Mouse (Mus musculus) T-helper 2 cell (primary cell): ENCODE measurements around the gene Prpf40b.
"Not testable (repeated sequence)": the region's sequence is repeated elsewhere in the genome, so short reads cannot be mapped to it uniquely, and the experiment has no call there.

Source experiments
- in situ Hi-C: fragments of 300-600 bp; cut with MboI, MseI; formaldehyde crosslinking; loops from one replicate; pipeline ENCODE4 v1.15.1; 2025; ENCODE audit warnings: high pct_unique_total_duplicates

The Prpf40b gene

DNA sequence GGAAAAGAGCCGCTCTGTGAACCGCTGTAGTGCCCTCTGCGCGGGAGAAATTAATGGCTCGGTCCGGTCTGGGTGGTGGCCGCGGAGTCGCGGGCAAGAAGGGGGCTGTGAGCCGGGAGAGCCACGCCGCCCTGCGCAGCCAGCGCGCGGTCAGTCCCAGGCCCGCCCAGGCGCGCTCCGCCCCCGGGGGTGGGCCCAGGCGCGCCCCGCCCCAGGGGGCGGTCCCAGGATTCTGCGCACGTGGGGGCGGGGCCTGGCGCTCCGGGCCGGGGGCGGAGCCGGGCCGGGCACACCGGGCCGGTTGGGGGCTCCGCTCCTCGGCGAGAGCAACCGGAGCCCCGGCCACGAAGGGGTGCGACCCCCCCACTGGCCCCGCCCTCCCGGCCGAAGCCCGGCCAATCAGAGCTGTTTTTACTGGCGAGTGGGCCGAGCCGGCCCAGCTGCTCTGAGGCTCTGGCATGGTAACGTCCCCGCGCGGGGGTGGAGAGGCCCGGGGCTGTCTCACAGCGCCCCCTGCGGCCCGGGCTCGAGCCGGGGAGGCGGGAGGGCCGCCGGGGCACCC, at the start of gene Prpf40b:
Gene Prpf40b (plus strand): TSS at position 275 of the 562 bp plus-strand sequence.
- in situ Hi-C loops: loop anchor here (5.0 kb wide), 1 partner anchor 72 kb away; no protein-coding TSS in a partner anchor

DNA sequence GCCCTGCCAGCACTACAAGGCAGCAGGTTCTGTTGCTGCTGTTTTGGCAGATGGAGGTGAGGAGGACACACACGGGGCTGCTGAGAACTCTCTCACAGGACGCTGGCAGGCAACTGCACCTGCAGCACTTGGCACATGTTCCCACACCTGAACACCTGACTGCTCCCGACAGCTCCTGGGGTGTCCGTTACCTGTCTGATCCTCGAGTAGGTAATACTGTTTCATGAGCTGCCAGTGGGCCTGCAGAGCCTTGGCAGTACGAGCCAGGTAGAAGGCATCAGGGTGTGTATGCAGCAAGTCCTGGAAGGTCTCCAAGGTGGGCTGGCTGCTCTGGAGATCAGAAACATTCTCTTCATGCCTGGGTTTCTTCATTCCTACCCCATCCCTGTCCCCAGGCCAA, 48.2 kb upstream of the Prpf40b start:
- in situ Hi-C loops: loop anchor here (25.0 kb wide), 1 partner anchor 684 kb away; the partner anchor contains the start of genes 4930415O20Rik and Ccnt1

DNA sequence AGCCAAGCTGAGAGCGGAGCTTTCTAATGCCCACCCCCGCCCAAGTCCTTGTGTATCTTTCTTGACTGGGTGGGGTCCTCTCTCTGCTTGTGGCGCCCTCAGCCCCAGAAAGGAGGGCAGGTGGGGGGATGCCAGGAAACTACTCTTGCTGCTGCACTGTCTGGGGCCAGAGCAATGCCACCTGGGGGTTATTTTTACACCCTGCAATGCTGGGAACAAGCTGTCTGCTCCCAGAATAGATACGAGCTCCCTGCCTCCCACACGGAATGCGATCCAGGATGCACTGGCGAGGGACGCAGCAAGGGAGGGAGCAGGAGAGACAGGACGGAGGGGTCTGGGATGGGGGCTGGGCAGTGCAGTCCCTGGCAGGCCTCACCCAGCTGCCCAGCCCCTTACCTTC, 45.9 kb upstream of the Prpf40b start:
- in situ Hi-C loops: loop anchor here (25.0 kb wide), 1 partner anchor 687 kb away; the partner anchor contains the start of genes 4930415O20Rik and Ccnt1

DNA sequence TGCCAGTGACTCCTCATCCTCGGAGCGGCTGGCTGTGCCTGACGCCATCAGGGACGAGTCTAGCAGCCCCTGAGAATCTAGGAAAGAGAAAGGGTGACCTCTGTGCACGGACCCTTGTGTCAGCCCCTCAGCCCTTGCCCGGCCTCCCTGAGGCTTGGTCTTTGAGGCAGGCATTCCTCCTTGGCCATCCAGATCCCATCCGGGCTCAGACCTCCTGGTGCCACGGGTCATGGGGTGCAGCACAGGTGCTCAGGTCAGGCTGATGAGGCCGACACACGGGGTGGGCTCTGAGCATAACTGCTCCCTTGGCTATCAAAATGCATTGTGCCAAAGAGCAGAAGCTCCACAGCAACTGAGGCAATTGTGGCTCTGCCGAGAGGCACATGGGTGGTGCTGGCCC, 44.9 kb upstream of the Prpf40b start:
- in situ Hi-C loops: loop anchor here (25.0 kb wide), 1 partner anchor 688 kb away; the partner anchor contains the start of genes 4930415O20Rik and Ccnt1

DNA sequence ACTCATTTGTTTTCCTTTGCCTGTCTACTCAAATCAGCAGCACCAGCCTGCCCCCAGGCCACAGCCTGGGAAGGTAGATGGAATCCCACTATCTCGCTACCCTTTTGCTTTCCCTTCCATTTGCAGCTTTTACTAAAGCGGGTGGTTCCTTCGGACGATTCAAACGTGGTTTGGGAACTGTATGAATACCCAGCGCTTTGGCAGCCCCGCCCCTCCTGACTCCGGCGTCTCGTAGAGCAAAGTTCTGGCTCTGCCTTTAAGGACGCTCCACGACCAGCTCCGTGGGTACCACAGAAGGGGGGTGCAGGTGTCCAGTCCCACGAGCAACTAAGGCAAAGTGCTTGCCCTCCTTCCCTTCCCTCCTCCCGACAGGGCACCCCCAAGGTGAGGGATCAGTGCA, 43.8 kb upstream of the Prpf40b start:
- in situ Hi-C loops: not testable (repeated sequence)

DNA sequence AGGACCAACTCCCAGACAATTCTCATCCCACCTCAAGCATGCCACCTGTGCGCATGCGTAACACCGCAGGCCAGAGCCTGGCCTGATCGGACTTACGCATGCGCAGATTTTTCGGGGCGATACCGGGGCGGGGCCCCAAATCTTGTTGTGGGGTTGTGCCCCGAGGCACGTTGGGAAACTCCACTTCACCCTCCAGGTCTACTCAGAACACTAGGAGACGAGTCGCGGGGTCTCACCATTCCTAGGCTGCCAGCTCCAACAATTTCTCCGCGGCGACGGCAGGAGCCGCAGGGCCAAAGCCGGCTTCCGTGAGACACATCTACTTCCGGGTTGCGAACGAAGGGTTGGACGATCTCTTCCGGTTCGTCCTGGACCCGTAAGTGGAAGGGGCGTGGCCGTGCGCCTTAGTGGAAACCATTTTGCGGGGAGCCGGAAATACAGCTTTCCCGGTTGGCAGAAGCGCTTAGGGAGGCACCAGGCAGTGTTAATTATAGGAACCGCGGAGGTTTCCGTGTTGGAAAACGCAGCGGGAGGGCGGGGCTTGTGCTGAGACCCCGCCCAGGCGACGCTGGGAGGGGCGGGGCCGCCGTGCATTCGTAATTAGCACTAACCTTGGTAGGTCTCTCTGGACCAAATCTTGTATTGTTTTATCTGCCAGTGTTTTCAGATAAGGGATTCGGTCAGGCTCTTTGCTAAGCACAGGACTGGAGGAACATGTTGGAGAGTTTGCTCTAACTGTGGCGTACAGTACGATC, 43.1 kb upstream of the Prpf40b start, which contains the start of gene Mcrs1:
Gene Mcrs1 (minus strand): TSS at position 336 of the 755 bp plus-strand sequence.
- in situ Hi-C loops: no loop called here

DNA sequence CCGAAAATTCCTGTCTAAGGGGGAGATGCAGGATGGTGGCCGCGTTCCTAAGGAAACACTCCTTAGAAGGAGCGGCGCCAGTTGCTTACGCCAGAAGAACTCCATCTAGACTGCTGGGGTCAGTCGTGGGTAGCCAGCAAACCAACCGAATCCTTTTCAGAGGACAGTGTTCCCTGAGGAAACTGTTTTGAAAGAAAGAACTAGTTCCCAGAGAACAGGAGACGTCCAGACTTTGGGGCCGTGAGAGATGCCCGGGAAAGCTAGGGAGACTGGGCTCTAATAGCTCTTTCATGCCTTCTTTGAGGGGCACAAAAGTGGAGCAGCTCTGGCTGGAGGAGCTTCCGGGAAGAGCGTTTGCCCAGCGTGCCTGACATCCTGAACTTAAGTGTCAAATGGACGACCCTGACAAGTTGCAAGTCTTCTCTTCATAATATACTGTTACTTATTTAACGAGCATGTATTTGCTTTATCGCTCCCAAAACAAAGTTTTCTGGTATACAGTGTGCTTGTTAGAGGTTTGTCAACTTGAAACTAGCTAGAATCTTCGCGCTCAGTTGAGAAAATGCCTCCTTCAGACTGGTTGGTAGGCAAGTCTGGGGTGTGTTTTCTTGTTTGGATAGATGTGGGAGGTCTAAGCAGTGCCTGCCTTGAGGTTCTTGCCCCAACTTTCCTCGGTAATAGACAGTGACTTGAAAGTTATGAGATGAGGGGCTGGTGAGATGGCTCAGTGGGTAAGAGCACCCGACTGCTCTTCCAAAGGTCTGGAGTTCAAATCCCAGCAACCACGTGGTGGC, 42.3 kb upstream of the Prpf40b start:
- in situ Hi-C loops: no loop called here

DNA sequence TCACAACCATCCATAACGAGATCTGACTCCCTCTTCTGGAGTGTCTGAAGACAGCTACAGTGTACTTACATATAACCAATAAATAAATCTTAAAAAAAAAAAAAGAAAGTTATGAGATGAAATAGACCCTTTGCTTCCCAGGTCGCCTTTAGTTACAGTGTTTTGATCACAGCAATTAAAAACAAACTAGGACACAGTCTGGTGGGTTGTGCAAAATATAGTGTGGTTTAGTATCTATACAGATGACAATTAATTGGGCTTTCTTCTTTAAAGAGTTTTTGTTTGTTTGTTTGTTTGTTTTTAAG, 41.8 kb upstream of the Prpf40b start:
- in situ Hi-C loops: not testable (repeated sequence)

DNA sequence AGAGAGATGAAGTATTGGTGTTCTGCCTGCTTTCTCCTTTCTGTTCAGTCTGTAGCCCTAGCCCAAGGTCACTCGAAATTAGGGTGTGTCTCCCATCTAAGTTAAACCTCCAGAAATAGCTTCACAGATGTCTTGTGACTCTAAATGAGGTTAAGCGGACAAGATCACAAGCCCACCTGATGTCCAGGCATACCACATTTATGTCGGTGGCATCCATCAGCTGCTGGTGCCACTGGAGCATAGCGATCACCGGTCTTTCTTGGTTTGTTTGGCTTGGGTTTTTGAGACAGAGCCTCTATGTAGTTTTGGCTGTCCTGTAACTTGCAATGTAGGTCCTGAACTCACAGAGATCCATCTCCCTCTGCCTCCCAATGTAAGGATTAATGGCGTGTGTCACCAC, 41.1 kb upstream of the Prpf40b start:
- in situ Hi-C loops: no loop called here

DNA sequence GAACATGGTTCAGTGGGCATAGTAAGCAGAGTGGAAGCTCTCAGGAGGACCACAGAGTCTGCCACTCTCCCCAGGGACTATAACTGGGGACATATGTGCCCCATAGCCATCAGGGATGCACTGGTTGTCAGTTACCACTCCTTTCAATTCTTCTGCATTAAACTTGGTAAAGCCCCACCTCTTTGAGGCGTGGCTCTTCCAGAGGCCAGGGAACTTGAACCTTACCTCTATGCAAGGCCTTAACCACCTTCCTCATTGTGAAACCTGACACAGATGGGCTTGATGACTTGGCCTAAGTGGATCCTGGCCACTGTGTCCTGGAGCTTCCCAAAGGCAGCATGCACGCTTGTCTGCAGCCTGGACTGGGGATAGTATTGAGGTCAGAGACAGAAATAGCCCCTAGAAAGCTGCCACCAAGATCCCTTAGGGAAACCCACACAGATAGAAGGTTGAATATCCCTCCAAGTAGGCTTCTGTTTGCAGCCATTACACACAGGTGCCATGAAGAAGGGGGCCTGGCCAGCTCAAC, 40.3 kb upstream of the Prpf40b start:
- in situ Hi-C loops: no loop called here

DNA sequence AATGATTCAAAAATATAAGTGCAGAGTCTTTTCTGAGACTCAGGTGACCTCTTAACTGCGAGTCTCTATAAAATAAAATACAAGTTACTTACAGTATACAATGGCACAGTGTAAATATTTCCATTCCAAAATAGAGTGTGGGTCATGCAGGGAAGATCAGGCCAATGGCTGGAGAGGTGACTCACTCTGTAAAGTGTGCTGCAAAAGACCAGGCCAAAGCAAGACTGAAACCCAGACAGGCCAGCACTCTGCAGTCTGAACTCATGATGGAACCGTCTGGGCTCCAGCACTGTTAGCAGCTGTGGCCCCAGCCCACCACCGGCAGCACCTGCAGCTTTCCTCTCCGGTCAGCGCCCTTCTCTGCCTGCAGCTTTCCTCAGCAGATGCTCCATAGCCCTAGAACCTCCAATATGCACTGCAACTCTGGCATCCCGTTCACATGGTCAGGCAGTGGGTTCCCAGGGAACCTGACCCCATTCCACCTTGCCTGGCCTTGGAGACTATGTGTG, 39.6 kb upstream of the Prpf40b start:
- in situ Hi-C loops: no loop called here

DNA sequence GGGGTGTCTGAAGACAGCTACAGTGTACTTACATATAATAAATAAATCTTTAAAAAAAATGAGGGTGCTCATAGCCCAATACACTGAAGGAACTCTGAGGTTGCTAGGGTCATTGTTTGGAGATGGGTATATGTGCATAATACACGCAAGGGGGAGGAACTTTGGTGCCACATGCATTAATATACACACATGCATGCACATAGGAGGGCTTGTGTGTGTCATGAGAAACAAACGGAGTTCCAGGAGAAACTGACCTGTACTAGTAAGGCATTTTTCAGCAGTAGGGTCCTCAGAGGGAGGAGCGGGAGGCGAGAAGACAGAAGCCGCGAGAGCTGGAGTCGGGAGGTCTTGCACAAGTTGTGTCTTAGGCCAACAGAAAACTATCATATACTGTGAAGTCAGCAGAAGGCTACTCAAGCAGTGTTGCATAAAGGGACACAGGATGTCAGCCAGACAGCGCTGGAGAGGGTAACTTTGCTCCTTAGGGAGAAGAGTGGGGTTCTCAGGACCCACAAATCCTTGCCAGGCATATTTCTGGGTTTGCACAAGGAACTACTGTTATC, 35.6 kb upstream of the Prpf40b start:
- in situ Hi-C loops: no loop called here

DNA sequence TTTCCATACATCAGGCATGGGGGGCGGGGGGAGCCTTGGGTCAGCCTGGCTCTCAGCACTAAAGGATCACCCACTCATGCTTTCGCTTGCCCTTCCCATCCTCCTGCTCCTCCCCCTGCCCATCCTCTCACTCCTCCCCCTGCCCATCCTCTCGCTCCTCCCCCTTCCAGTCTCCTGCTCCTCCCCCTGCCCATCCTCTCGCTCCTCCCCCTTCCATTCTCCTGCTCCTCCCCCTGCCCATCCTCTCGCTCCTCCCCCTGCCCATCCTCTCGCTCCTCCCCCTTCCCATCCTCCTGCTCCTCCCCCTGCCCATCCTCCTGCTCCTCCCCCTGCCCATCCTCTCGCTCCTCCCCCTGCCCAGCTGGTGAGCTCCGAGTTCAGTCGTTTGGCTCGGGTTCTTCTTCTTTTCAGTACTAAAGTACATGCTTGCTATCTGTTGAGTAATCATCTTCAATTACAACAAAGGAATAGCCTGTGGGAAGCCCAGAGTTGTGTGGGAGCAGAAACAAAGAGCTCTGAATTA, 35.1 kb upstream of the Prpf40b start:
- in situ Hi-C loops: no loop called here

DNA sequence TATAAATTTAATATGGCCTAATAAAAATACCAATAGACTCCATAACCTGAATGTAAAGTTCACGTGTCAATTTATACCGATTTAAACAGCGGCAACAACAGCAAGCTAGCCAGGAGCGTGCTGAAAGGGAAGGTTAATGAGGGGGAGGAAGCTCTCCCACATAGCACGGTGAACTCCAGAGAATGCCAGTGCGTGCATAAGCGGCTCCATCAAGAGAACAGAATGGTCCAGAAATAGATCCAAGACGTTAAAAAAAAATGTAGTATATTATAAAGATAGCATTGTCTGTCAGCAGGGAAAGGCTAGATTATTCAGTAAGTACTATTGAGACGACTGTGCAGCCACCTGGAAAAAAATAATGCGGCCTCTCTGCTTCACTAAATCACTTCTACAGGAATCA, 32.2 kb upstream of the Prpf40b start:
- in situ Hi-C loops: no loop called here

DNA sequence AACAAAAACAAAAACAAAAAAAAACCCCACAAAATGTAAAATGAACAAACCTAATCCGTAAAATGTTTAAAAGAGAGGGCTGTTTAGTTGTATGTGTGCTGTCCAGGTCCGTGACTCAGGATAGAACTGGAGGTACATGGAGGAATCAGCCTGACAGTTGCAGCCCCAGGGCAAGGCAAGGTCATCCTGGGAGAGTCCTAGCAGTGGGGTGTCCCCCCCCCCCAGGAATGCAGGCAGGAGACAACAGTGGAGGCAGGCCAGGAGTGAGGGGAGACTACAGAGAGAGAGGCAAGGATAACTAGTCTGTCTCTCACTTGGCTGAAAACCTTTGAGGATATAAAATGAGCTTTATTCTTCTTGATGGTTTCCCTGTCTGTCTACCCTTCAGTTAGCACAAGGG, 30.5 kb upstream of the Prpf40b start:
- in situ Hi-C loops: no loop called here

DNA sequence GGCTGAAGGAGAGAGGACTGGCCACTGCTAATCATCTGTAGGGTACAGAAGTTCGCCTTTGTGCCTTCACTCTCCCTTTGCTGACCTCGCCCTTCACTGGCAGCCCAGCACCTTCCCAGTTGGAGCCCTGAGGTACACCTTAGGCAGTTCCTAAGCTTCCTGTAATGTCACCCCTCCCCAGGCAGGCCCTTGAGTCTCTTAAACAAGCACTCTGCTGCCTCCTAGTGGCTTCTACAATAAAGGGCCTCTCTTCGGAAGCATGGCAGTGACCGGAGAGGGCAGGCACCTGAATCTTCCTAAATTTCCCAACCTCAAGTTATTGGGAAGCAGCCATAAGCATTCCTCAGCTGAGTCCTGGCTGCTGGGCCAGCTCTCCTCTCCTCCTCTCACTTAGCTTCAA, 29.2 kb upstream of the Prpf40b start:
- in situ Hi-C loops: no loop called here

DNA sequence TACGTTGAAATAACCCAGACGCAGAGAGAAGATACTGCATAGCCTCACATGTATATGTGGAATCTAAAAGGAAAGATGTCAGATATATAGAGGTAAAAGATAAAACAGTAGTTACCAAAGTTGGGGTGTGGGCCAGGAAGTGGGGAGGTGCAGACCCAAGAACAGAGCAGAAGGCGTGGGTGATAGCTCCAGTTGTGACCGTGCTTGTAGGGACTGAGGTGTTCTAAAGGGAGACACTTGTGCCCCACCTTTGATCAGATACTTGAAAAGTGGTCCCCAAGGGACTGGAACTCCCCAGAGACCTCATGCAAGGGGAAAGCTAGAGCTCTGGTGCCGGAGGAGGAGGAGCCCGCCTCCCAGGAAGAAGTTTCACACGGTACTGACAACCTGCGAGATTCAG, 18.8 kb upstream of the Prpf40b start:
- in situ Hi-C loops: no loop called here

DNA sequence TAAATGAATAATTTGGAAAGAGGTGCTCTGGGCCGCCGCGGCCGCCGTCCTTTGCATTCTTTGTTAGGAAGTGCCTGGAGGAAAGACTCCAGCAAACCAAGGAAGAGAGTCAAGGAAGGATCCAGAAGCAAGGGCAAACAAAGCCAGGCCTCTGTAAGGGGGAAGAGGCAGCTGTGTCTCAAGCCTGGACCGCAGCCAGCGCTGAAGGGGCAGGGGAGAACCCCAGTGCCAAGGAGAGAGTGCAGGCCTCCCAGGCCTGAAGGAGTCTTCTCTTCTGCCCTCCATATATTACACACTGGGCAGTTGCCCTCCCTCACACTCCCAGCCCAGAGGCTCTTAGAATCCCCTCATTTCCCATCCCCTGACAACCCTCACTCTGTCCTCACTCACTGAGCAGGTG, 16.6 kb upstream of the Prpf40b start:
- in situ Hi-C loops: no loop called here

DNA sequence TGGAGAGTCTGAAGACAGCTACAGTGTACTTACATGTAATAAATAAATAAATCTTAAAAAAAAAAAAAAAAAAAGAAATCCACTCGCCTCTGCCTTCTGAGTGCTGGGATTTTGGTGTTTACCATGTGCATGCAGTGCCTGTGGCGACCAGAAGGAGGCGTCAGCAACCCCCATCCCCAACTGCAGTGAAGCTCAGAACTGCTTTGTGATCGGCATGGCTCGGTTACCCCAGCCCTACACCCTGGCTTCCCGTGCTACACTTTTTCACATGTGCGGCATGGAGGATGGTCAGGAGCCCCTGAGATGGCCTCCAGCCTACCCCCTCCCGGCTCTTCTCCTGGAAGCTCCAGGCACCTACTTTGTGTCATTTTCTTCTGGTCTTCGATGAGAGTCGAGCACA, 11.4 kb upstream of the Prpf40b start:
- in situ Hi-C loops: no loop called here

DNA sequence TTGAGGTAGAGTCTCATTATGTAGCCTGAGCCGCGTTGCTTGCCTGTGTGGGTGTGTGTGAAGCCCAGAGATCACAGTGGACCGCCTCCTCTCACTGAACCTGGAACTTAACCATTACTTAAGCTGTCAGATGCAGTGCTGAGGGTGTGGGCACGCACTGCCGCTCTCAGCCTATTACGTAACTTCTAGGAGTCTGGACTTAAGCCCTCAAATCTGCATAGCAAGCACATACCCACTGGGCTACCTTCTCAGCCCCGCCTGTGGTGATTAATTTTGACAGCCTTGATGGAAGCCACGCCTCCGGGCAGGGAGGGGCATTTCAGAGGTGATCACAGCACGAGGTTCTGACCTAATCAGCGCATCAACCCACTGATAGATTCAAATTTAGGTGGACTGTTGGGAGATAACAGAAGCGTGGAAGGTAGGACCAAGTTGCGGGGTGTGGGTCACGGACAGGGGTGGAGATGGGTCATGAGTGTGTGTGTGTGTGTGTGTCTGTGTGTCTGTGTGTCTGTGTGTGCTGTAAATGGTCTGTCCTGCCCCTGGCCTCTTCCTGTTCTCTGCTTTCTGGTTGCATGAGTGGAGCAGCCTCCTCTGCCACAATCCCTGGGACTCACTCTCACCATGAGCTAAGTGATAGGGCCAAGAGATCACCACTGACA, 10.2 kb upstream of the Prpf40b start:
- in situ Hi-C loops: no loop called here

DNA sequence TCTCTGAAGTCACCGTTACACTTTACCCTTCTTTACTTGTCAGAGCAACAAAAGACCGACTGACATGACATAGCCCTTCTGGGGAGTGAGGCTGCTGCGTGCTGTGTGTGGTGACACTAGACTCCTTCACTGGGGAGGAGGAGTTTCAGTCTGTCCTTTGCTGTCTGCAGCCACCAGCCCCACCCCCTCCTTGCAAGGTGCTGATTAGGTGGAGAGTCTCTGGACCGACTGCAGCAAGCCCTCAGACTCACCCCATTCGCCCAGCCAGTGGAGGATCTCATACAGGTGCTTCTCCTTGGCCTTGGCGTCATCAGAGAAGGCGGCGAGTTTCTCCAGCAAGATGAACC, 9.7 kb upstream of the Prpf40b start:
- in situ Hi-C loops: no loop called here
